Mouse (Mus musculus) heart, embryonic 10.5 days (tissue): ENCODE measurements around the gene Cfd. TPM values are rescaled to one million over a fixed set of nuclear protein-coding genes. Genes with fewer than 3 reads are reported as not detected.

Source experiments
- DNase-seq: peaks from one replicate; pipeline ENCODE4 v3.0.0-alpha.2; 2017; ENCODE audit warnings: low spot score
- H3K27ac ChIP-seq: fragments of 300-500 bp; sonication (generic); 2 replicates; pipeline ENCODE4 v1.5.1; 2016; ENCODE audit warnings: mild to moderate bottlenecking
- H3K27me3 ChIP-seq: fragments of 300-500 bp; sonication (generic); 2 replicates; pipeline ENCODE4 v1.6.1; 2016; ENCODE audit warnings: mild to moderate bottlenecking; ENCODE audit not compliant: poor library complexity, insufficient read depth, severe bottlenecking
- H3K36me3 ChIP-seq: fragments of 300-500 bp; sonication (generic); 2 replicates; pipeline ENCODE4 v1.6.1; 2016; ENCODE audit warnings: mild to moderate bottlenecking, moderate library complexity
- H3K4me1 ChIP-seq: fragments of 300-500 bp; sonication (generic); 2 replicates; pipeline ENCODE4 v1.6.1; 2016; ENCODE audit warnings: mild to moderate bottlenecking
- H3K4me3 ChIP-seq: fragments of 300-500 bp; sonication (generic); 2 replicates; pipeline ENCODE4 v1.5.1; 2016; ENCODE audit warnings: mild to moderate bottlenecking, moderate library complexity
- H3K9me3 ChIP-seq: fragments of 300-500 bp; sonication (generic); 2 replicates; pipeline ENCODE4 v1.6.1; 2016; ENCODE audit warnings: mild to moderate bottlenecking, moderate library complexity
- WGBS: fragments of 180-500 bp; shearing (Covaris S2); methylation state at CpG from one replicate; pipeline ENCODE4 v1.1.7; 2016; 5-methylcytosine and 5-hydroxymethylcytosine counted together
- polyA plus RNA-seq: library from polyadenylated mRNA; unstranded; fragments of >200 nt; fragmentation: Nextera tagmentation; extraction: Ambion mirVana; gene quantifications from 2 replicates; pipeline ENCODE4 v1.2.1, GENCODE M21; 2016

The Cfd gene
- polyA plus RNA-seq, 1 experiment from 2014 or later: not detected

DNA sequence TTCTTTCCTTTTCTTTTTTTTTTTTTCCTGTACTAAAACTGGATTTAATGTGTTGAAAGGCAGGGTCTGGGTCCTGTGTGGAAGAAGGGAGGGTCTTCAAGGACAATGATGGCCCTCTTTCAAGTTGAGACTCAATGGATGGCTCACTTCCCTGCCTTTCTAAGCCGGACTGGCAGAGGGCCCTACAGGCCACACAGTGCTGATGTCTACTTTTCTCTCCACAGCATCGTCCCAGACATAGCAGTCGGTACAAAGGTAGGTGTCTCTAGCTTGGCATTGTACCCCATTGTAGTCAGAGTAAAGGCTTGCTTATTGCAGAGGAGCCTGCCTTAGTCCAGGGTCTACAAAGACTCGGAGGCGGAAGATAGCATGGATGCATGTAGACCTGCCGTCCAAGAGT lies 34.4 kb upstream of the Cfd start:
- H3K4me1 ChIP-seq: peaks cover 78% of the 10 kb centered on the region
- peaks cover 57% of the 10 kb centered on the region for H3K36me3 ChIP-seq
- no peak for DNase-seq
- no peaks in the 10 kb centered on the region for H3K9me3 ChIP-seq
- H3K27me3 ChIP-seq: no peaks in the 10 kb centered on the region
- 50% methylated on average over 6 of the region's 6 CpGs for WGBS
- peak overlapping the region; percentile 98 for H3K4me3 ChIP-seq
- peak overlapping the region; percentile 23; the same call in 1 of the 2 replicates for H3K27ac ChIP-seq

DNA sequence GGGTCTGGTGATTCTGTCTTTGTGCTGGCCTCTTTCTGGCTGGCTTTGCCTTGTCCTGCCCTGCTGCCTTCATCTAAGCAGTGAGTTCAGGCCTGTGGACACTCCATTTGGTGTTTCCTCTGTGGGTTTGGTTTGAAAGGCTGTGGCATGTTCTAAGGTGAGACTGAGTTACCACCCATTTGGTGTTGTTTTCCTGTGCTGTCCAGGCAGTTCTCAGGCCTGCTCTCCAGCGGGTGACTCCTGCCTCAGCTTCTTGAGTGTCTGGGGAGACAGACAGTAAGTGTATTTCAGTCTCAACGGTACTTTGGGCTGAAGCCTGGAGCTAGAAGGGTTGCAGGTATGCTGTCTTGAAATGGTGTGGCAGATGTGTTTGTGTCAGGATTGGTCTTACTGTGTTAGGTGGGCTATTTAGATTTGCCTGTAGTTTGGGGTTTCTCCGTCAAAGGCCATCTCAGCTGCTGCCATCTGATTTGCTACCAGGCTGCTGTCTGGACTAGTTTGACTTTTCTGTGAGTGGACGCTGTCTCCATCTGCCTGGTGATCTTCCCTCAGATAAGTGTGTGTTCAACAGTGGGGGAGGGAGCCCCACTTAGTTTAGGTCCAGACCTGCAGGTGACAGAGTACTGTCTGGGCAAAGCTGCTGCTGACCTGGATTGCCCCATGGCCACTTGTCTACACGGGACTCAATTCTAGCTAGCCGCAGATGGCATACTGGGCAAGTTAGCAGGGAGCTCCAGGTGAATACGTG lies 33.8 kb upstream of the Cfd start:
- 45% methylated on average over 7 of the region's 7 CpGs for WGBS
- peak overlapping the region; percentile 98 for H3K4me3 ChIP-seq
- H3K27me3 ChIP-seq: no peaks in the 10 kb centered on the region
- DNase-seq: no peak
- H3K4me1 ChIP-seq: peaks cover 74% of the 10 kb centered on the region
- no peaks in the 10 kb centered on the region for H3K9me3 ChIP-seq
- peak overlapping the region; percentile 23 for H3K27ac ChIP-seq
- H3K36me3 ChIP-seq: peaks cover 63% of the 10 kb centered on the region

DNA sequence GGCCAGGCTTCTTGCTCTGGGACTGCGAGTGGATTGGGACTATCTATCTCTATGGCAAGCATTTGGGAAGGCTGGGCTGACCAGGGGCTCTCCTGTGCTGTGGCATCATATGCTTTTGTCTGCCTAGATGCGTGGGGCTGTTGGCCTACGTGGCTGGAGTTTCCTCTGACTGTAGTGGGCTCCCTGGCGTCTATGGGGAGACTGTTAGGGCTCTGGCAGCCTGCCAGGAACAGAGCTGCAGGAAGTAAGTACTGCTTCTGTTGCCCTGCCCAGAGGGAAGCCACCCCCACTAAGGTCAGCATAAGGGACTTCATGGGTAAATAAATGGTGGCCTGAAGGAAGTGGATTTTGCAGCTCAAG lies 33.2 kb upstream of the Cfd start:
- Histone ChIP-seq H3K4me3 (peak overlapping the region; percentile 98), H3K27me3 (no peaks in the 10 kb centered on the region), H3K27ac (peak overlapping the region; percentile 23), H3K36me3 (peaks cover 69% of the 10 kb centered on the region), H3K4me1 (peaks cover 68% of the 10 kb centered on the region), H3K9me3 (no peaks in the 10 kb centered on the region)
- 41% methylated on average over 4 of the region's 4 CpGs for WGBS
- no peak for DNase-seq

DNA sequence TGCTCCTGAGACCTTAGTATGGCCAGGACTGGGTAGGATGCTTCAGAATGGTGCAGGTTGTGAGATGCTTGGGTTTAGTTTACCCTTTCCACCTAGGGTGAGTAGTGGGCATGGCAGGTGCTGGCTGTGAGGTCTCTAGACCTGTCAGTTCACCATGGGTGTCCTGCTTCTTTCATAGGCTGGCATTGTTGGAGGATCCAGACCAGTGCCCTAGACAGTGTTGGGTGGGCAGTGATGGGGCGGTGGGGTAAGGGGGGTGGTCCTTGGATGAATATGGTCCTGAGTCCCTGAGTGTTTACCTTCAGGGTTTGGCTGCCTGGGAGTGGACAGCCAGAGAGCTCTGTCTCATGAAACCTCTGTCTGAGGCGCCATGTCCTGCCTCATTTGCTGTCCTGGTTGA lies 32.8 kb upstream of the Cfd start:
- no peaks in the 10 kb centered on the region for H3K27me3 ChIP-seq
- H3K9me3 ChIP-seq: no peaks in the 10 kb centered on the region
- H3K4me3 ChIP-seq: peak overlapping the region; percentile 98
- peak overlapping the region; percentile 23 for H3K27ac ChIP-seq
- H3K36me3 ChIP-seq: peaks cover 73% of the 10 kb centered on the region
- H3K4me1 ChIP-seq: peaks cover 64% of the 10 kb centered on the region
- no peak for DNase-seq
- 88% methylated on average over 2 of the region's 2 CpGs for WGBS

DNA sequence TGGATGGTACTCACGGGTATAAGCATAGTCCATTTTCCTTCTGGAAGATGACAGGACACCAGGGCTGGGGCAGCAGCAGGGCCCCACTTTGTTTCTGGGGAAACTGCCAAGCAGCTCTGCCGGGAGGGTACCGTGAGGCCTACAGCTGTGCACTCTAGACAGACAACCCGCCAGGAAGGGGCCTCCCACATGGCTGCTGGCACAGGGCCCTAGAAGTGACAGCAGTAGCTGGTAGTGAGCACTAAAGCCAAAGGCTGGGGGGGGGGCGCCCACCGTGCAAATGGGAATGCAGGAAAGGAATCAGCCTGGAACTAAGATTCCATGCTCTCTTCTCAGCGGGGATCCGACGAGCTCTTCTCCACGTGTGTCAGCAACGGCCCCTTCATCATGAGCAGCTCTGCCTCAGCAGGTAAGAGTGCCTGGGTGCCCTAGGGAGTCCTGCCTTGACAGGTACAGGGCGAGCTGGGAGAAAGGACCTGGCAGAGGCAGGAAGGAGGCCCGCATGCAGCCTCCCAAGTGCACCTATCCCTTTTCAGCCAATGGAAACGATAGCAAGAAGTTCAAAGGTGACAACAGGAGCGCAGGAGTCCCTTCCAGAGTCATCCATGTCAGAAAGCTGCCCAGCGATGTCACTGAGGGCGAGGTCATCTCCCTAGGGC lies 32.1 kb upstream of the Cfd start:
- peak overlapping the region; percentile 98 for H3K4me3 ChIP-seq
- DNase-seq: no peak
- no peak overlapping the region for H3K27ac ChIP-seq
- H3K27me3 ChIP-seq: no peaks in the 10 kb centered on the region
- H3K36me3 ChIP-seq: peaks cover 80% of the 10 kb centered on the region
- H3K9me3 ChIP-seq: no peaks in the 10 kb centered on the region
- peaks cover 57% of the 10 kb centered on the region for H3K4me1 ChIP-seq
- 69% methylated on average over 17 of the region's 17 CpGs for WGBS

DNA sequence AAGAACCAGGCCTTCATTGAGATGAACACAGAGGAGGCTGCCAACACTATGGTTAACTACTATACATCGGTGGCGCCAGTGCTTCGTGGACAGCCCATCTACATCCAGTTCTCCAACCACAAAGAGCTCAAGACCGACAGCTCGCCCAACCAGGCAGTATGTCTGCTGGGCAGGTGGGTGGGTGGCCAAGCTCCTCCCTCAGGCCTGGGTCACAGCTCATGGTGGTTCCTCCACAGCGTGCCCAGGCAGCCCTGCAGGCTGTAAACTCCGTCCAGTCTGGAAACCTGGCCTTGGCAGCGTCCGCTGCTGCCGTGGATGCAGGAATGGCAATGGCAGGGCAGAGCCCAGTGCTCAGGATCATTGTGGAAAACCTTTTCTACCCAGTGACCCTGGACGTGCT lies 31.5 kb upstream of the Cfd start:
- Histone ChIP-seq H3K36me3 (peaks cover 84% of the 10 kb centered on the region), H3K4me3 (no peak overlapping the region), H3K4me1 (peaks cover 53% of the 10 kb centered on the region), H3K27me3 (no peaks in the 10 kb centered on the region), H3K27ac (no peak overlapping the region), H3K9me3 (no peaks in the 10 kb centered on the region)
- WGBS: 89% methylated on average over 11 of the region's 11 CpGs
- DNase-seq: no peak

DNA sequence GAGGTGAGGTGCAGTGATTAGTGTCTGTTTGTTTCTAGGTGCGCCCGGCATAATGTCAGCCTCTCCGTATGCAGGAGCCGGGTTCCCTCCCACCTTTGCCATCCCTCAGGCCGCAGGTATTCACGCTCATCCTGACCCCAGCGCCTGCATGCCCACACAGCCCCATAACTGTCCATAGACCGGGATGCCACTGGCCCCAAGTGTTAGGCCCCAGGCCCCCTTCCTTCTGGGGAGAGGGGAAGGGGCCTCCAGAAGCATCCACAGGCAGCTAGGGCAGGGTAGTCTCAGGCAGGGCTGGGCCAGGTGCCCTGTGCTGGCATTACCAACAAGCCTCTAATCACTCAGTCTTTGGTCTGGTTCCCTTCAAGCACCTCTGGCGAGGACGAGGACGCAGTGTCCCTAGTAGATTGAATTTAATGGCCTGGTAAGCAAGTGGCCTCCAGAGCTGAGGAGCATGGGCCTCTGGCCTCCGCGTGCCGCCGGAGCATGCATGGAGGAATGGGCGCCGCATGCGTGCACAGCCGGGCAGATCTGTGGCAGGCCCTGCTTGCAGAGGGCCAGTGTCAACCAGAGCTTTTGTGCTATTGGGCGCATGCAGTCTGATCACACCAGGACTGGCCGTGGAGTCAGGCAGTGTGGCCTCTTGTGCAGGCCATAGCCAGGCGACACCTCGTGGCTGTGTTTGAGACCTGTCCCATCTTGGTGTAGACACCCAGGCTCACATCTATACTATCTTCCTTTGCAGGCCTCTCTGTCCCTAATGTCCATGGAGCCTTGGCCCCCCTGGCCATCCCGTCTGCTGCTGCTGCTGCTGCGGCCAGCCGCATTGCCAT lies 30.4 kb upstream of the Cfd start:
- H3K27ac ChIP-seq: no peak overlapping the region

DNA sequence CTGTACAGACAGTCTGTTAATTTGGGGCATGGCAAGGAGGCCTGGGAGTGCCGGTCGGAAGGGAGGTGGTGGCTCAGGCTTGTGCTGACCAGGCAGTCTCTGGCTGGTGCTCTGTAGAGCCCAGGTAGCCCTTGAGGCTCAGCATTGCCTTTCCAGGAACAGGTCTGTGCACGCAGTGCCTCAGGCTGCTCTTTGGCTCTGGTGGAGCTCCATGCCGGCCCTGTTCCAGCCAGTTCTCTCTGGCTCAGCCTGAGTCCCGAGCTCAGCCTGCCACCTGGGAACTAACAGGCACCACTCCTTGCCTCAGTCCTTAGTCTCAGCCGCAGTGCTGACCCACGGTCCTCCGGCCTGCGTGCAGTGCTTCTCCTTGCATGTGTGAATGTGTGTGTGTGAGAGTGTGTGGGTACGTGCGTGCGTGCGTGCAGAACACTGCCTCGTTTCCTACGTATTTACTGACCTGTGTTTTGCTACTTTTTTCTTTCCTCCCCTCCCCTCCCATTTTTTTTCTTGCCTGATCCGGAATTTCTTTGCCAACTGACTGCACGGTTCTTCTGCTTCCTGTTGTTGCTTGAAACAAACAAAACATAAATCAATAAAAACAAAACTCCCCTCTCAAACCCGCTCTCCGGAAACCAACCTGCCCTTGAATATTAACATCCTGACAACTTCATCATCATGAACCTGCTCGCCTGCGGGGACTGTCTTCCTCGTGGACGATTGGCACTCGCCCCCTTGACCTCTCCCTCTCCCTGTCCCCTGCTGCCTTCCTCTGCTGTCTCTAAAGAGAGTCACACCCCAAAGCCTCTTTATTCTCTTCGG lies 29.2 kb upstream of the Cfd start:
- peaks cover 60% of the 10 kb centered on the region for H3K4me1 ChIP-seq
- no peak overlapping the region for H3K4me3 ChIP-seq
- WGBS: 92% methylated on average over 25 of the region's 25 CpGs
- no peaks in the 10 kb centered on the region for H3K27me3 ChIP-seq
- H3K9me3 ChIP-seq: no peaks in the 10 kb centered on the region
- DNase-seq: no peak
- peaks cover 99% of the 10 kb centered on the region for H3K36me3 ChIP-seq
- H3K27ac ChIP-seq: no peak overlapping the region; the same call in 1 of the 2 replicates

More for the DNA sequence above, 30.4 kb upstream of the Cfd start:
- peaks cover 96% of the 10 kb centered on the region for H3K36me3 ChIP-seq
- WGBS: 92% methylated on average over 26 of the region's 26 CpGs
- H3K4me3 ChIP-seq: peak overlapping the region; percentile 10; the same call in 1 of the 2 replicates
- DNase-seq: no peak
- H3K9me3 ChIP-seq: no peaks in the 10 kb centered on the region
- no peaks in the 10 kb centered on the region for H3K27me3 ChIP-seq
- peaks cover 60% of the 10 kb centered on the region for H3K4me1 ChIP-seq

DNA sequence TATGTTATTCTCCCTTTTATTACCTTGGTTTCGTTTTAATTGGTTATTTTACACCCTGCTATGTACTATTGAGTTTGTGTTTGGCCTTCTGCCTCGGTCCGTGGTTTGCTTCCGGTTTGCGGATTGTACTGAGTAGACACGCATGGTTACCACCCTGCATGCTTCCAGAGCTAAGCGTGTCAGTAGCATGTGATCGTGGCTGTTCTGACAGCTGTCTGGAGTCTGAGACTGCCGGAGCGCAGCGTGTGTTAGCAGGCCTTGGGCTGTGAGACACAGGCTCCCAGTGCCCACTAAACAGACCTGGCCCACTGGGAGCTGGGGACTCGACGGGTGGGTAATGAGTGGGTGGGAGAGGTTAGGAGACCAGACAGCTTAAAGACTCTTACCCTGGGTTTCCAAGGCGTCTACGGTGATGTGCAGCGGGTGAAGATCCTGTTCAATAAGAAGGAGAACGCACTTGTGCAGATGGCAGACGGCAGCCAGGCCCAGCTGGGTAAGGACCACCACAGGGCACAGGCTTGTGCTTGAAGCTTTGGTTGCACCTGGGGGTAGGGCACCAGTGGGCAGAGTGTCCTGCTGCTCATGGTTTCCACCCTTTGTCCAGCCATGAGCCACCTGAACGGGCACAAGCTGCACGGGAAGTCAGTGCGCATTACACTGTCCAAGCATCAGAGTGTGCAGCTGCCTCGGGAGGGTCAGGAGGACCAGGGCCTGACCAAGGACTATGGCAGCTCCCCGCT lies 28.4 kb upstream of the Cfd start:
- DNase-seq: no peak
- Histone ChIP-seq H3K9me3 (no peaks in the 10 kb centered on the region), H3K36me3 (peaks cover 98% of the 10 kb centered on the region), H3K4me1 (peaks cover 59% of the 10 kb centered on the region), H3K27ac (no peak overlapping the region), H3K27me3 (no peaks in the 10 kb centered on the region), H3K4me3 (no peak overlapping the region)
- 93% methylated on average over 23 of the region's 23 CpGs for WGBS

DNA sequence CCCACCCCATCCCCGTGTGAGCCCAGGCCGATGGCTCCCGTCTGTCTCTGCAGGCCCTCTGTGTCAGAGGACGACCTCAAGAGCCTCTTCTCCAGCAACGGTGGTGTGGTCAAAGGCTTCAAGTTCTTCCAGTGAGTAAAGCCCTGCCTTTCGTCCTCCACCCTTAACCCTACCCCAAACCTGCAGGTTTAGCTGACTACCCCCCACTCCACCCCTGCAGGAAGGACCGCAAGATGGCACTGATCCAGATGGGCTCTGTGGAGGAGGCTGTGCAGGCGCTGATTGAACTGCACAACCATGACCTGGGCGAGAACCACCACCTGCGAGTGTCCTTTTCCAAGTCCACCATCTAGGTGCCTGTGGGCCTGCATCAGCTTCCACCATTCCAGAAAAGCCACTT lies 27.7 kb upstream of the Cfd start:
- no peak overlapping the region for H3K4me3 ChIP-seq
- H3K36me3 ChIP-seq: peaks cover 93% of the 10 kb centered on the region
- no peaks in the 10 kb centered on the region for H3K27me3 ChIP-seq
- H3K4me1 ChIP-seq: peaks cover 54% of the 10 kb centered on the region
- no peak overlapping the region for H3K27ac ChIP-seq
- WGBS: 81% methylated on average over 10 of the region's 10 CpGs
- DNase-seq: no peak
- no peaks in the 10 kb centered on the region for H3K9me3 ChIP-seq

DNA sequence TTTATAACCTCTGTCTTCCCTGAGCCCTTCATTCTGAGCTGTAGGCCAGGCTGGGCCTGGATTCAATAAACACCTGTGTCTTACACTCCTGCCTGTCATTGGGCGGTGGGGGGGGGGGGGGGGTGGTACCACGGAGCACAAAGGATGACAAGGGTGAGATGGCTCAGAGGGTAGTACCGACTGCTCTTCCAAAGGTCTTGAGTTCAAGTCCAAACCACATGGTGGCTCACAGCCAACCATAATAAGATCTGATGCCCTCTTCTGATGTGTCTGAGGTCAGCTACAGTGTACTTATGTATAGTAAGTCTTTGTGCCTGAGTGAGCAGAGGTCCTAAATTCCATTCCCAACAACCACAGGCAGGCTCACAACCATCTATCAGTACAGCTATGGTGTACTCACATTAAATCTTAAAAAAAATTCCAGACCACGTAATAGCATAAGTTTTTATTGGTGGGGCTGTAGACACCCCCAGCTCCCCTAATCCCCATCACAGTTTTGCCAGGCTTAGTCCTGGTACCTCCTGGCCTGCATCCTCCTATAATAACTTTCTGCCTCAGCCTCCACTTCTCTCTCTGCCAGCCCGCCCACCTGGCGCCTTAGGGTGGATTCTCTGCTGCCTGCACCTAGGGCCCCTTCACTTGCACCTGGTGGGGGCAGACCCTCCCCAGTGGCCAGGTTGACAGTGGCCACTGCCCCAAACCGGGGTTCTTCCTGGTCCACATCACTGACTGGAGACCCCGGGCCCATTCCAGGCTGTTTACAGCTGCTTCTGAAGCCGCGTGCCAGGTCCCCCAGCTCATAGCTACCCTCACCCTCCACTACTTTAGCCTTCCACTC lies 26.1 kb upstream of the Cfd start:
- peaks cover 80% of the 10 kb centered on the region for H3K36me3 ChIP-seq
- H3K27ac ChIP-seq: 0 out of 2 replicates have a peak overlapping the region, but pooled peaks have one; percentile 2
- no peaks in the 10 kb centered on the region for H3K9me3 ChIP-seq
- 65% methylated on average over 10 of the region's 10 CpGs for WGBS
- DNase-seq: no peak
- peaks cover 39% of the 10 kb centered on the region for H3K4me1 ChIP-seq
- peak overlapping the region; percentile 15; the same call in 1 of the 2 replicates for H3K4me3 ChIP-seq
- H3K27me3 ChIP-seq: no peaks in the 10 kb centered on the region
